In the genomic region with DNA sequence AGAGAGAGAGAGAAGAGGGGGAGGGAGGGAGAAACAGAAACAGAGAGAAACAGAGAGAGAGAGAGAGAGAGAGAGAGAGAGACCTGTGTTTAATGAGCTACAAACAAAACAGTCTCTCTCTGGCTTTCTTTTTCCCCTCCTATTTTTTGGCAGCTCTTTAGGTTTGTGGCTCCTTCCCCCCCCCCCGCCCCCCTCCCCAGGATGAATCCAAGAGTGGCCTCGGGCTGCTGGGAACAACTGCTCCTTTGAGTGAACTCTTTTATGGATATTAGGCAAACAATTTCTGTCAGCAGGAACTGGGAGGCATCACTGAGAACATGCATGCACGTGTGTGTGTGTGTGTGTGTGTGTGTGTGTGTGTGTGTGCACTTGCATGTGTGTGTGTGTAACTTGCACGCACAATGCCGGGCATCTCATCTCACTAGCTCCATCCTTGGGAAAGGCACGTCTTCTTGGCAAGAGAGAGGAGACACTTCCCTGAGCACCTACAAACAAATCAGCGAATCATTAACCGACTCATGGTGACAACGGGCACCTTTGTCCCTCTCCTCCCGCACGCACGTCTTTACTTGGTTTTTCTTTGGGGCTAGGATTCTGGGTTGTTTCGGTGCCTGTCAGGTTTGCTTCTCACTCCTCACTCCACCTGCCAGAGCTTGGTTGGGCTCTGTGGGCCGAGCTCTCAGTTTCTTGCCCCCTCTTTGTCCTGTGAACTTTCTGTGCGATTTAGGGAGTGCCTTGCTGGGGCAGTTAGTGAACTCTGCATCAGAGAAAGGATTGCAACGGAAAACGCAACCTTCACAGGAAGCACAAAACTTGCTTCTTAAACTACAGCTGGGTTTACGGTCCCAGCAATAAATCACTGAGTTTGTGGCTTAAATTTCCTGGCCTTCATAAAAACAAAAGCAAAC, we compare ENCODE assay signal across 8 mouse cellular contexts.
DNase-seq lines count a peak whose midpoint lies in the region; ATAC-seq and TF ChIP-seq lines count a peak whose summit lies in the region.

No protein-coding gene starts in this region.

- H3K4me2 ChIP-seq in forebrain, postnatal 0 days (ENCODE audit: low read depth), result no peak overlapping the region
- H3K4me2 ChIP-seq in forebrain, embryonic 12.5 days, result no peak overlapping the region
- no peak overlapping the region for H3K4me2 ChIP-seq in hindbrain, embryonic 16.5 days (ENCODE audit: low read length)
- no peak overlapping the region for H3K4me2 ChIP-seq in midbrain, embryonic 11.5 days

- H3K27ac ChIP-seq in forebrain, postnatal 0 days (ENCODE audit: low read depth, low read length), result peak overlapping the region; percentile 54; the same call in 1 of the 2 replicates
- H3K27ac ChIP-seq in forebrain, embryonic 12.5 days, result no peak overlapping the region
- H3K27ac ChIP-seq in hindbrain, embryonic 16.5 days (ENCODE audit: low read depth, low read length), result peak overlapping the region; percentile 44; the same call in 1 of the 2 replicates
- H3K27ac ChIP-seq in midbrain, embryonic 11.5 days (ENCODE audit: low read depth, low read length), result no peak overlapping the region; the same call in 1 of the 2 replicates

- no peaks in the 10 kb centered on the region for H3K9me3 ChIP-seq in forebrain, postnatal 0 days (ENCODE audit: low read length)
- H3K9me3 ChIP-seq in forebrain, embryonic 12.5 days, result no peaks in the 10 kb centered on the region
- no peaks in the 10 kb centered on the region for H3K9me3 ChIP-seq in hindbrain, embryonic 16.5 days (ENCODE audit: control insufficient read depth, low read length)
- no peaks in the 10 kb centered on the region for H3K9me3 ChIP-seq in midbrain, embryonic 11.5 days (ENCODE audit: control insufficient read depth, low read length)

- no peak overlapping the region for H3K4me3 ChIP-seq in forebrain, postnatal 0 days (ENCODE audit: low read depth, low read length)
- H3K4me3 ChIP-seq in forebrain, embryonic 12.5 days (replicated peaks), result no peak overlapping the region
- no peak overlapping the region for H3K4me3 ChIP-seq in hindbrain, embryonic 16.5 days (ENCODE audit: low read length)
- no peak overlapping the region for H3K4me3 ChIP-seq in midbrain, embryonic 11.5 days (ENCODE audit: low read depth, low read length)

- H3K9ac ChIP-seq in forebrain, postnatal 0 days, result no peak overlapping the region; the same call in 1 of the 2 replicates
- H3K9ac ChIP-seq in forebrain, embryonic 12.5 days, result no peak overlapping the region
- no peak overlapping the region for H3K9ac ChIP-seq in hindbrain, embryonic 16.5 days (ENCODE audit: low read depth, low read length)
- peak overlapping the region; percentile 25 for H3K9ac ChIP-seq in midbrain, embryonic 11.5 days (ENCODE audit: low read length)

- no peak for TF ChIP-seq CTCF in forebrain, postnatal 0 days (IDR thresholded peaks at IDR 0.05; ENCODE audit: low read depth)

- no peaks in the 10 kb centered on the region for H3K36me3 ChIP-seq in forebrain, postnatal 0 days (ENCODE audit: insufficient read depth)
- H3K36me3 ChIP-seq in forebrain, embryonic 12.5 days (replicated peaks), result no peaks in the 10 kb centered on the region
- no peaks in the 10 kb centered on the region for H3K36me3 ChIP-seq in hindbrain, embryonic 16.5 days (ENCODE audit: control insufficient read depth, insufficient read depth, low read length)
- no peaks in the 10 kb centered on the region for H3K36me3 ChIP-seq in midbrain, embryonic 11.5 days (ENCODE audit: control insufficient read depth, insufficient read depth, low read length)

- ATAC-seq in forebrain, postnatal 0 days, result no peak
- no peak for ATAC-seq in forebrain, embryonic 12.5 days (ENCODE audit: low FRiP score)
- ATAC-seq in hindbrain, embryonic 16.5 days, result no peak
- no peak for ATAC-seq in midbrain, embryonic 11.5 days (ENCODE audit: low FRiP score)
- no peak for ATAC-seq in erythroblast, adult 5-6 weeks (replicated peaks; ENCODE audit: low FRiP score, poor library complexity, severe bottlenecking)

- no peaks in the 10 kb centered on the region; the same call in 1 of the 2 replicates for H3K4me1 ChIP-seq in forebrain, postnatal 0 days (ENCODE audit: insufficient read depth)
- peaks cover 29% of the 10 kb centered on the region for H3K4me1 ChIP-seq in forebrain, embryonic 12.5 days
- H3K4me1 ChIP-seq in hindbrain, embryonic 16.5 days (ENCODE audit: control insufficient read depth, insufficient read depth, low read depth, low read length), result peaks cover 3% of the 10 kb centered on the region
- H3K4me1 ChIP-seq in midbrain, embryonic 11.5 days (ENCODE audit: control insufficient read depth, insufficient read depth, low read length), result peaks cover 16% of the 10 kb centered on the region

- H3K27me3 ChIP-seq in forebrain, postnatal 0 days (ENCODE audit: insufficient read depth, low read length), result no peaks in the 10 kb centered on the region
- H3K27me3 ChIP-seq in forebrain, embryonic 12.5 days, result no peaks in the 10 kb centered on the region
- H3K27me3 ChIP-seq in hindbrain, embryonic 16.5 days (replicated peaks; ENCODE audit: control insufficient read depth, insufficient read depth, low read length), result no peaks in the 10 kb centered on the region
- H3K27me3 ChIP-seq in midbrain, embryonic 11.5 days (ENCODE audit: control insufficient read depth, insufficient read depth, low read length), result no peaks in the 10 kb centered on the region

- WGBS in forebrain, postnatal 0 days, result 16% methylated on average over 17 of the region's 18 CpGs
- 15% methylated on average over 18 of the region's 18 CpGs for WGBS in forebrain, embryonic 12.5 days
- 16% methylated on average over 17 of the region's 18 CpGs for WGBS in hindbrain, embryonic 16.5 days
- 25% methylated on average over 17 of the region's 18 CpGs for WGBS in midbrain, embryonic 11.5 days

- no peak for DNase-seq in forebrain, postnatal 0 days
- DNase-seq in CD4-positive helper T cell, adult 2 months (ENCODE audit: low read depth, low spot score), result peak; percentile 35
- peak; percentile 90 for DNase-seq in midbrain, embryonic 11.5 days (ENCODE audit: low spot score, missing footprints)
- no peak for DNase-seq in frontal cortex, postnatal 14 days (ENCODE audit: low spot score in 2 of 2)
- no peak for DNase-seq in urinary bladder, postnatal 25 days (ENCODE audit: low spot score)

Comparison
In these comparisons a context has a peak if more than half of its experiments do, and no peak if none do; other contexts are left out.
1. H3K27ac ChIP-seq: peak in forebrain, postnatal 0 days (single experiment) and hindbrain, embryonic 16.5 days (single experiment); none in forebrain, embryonic 12.5 days (single experiment) and midbrain, embryonic 11.5 days (single experiment).
2. DNase-seq: peak in CD4-positive helper T cell, adult 2 months (single experiment) and midbrain, embryonic 11.5 days (single experiment); none in forebrain, postnatal 0 days (single experiment), frontal cortex, postnatal 14 days (0 of 2) and urinary bladder, postnatal 25 days (single experiment).